Comparison of ENCODE assay signal across 7 mouse cellular contexts in genomic region chr12:29953999-29954398, GRCm38 (mm10). TPM values are rescaled to one million over a fixed set of nuclear protein-coding genes. Genes with fewer than 3 reads are reported as not detected.
DNase-seq lines count a peak whose midpoint lies in the region; ATAC-seq and TF ChIP-seq lines count a peak whose summit lies in the region.

No protein-coding gene starts in this region.

- no peak for DNase-seq in lung, postnatal 0 days (ENCODE audit: low spot score)
- no peak for DNase-seq in lung, postnatal 36 days
- DNase-seq in forebrain, postnatal 0 days: peak; percentile 25
- no peak for DNase-seq in yolk sac, embryonic 10.5 days (ENCODE audit: low spot score)
- DNase-seq in right cerebral cortex, postnatal 14 days: no peak

- 0 out of 2 replicates have a peak, but pooled peaks have one; percentile 6 for ATAC-seq in lung, postnatal 0 days
- peak; percentile 36 for ATAC-seq in forebrain, postnatal 0 days
- no peak for ATAC-seq in hindbrain, embryonic 16.5 days
- ATAC-seq in stomach, embryonic 16.5 days (ENCODE audit: insufficient read depth, low FRiP score): no peak

- TF ChIP-seq CTCF in lung, postnatal 0 days (IDR thresholded peaks at IDR 0.05): no peak
- TF ChIP-seq CTCF in forebrain, postnatal 0 days (IDR thresholded peaks at IDR 0.05; ENCODE audit: low read depth): no peak

- no peak for TF ChIP-seq EP300 in lung, postnatal 0 days (IDR thresholded peaks at IDR 0.05)

- no peak overlapping the region for H3K9ac ChIP-seq in lung, postnatal 0 days (replicated peaks; ENCODE audit: low read depth)
- H3K9ac ChIP-seq in forebrain, postnatal 0 days: no peak overlapping the region
- peak overlapping the region; percentile 38 for H3K9ac ChIP-seq in hindbrain, embryonic 16.5 days (ENCODE audit: low read depth, low read length)
- no peak overlapping the region for H3K9ac ChIP-seq in stomach, embryonic 16.5 days (ENCODE audit: low read length)

- H3K27me3 ChIP-seq in lung, postnatal 0 days (replicated peaks; ENCODE audit: insufficient read depth, low read length): no peaks in the 10 kb centered on the region
- no peaks in the 10 kb centered on the region for H3K27me3 ChIP-seq in forebrain, postnatal 0 days (ENCODE audit: insufficient read depth, low read length)
- no peaks in the 10 kb centered on the region for H3K27me3 ChIP-seq in hindbrain, embryonic 16.5 days (replicated peaks; ENCODE audit: control insufficient read depth, insufficient read depth, low read length)
- H3K27me3 ChIP-seq in stomach, embryonic 16.5 days (ENCODE audit: control insufficient read depth, insufficient read depth, low read length): no peaks in the 10 kb centered on the region

- H3K27ac ChIP-seq in lung, postnatal 0 days (ENCODE audit: low read length): peak overlapping the region; percentile 45; the same call in 1 of the 2 replicates
- peak overlapping the region; percentile 55 for H3K27ac ChIP-seq in forebrain, postnatal 0 days (ENCODE audit: low read depth, low read length)
- peak overlapping the region; percentile 68 for H3K27ac ChIP-seq in hindbrain, embryonic 16.5 days (ENCODE audit: low read depth, low read length)
- peak overlapping the region; percentile 51 for H3K27ac ChIP-seq in stomach, embryonic 16.5 days (ENCODE audit: low read length)

- no peaks in the 10 kb centered on the region for H3K9me3 ChIP-seq in lung, postnatal 0 days (ENCODE audit: low read length)
- H3K9me3 ChIP-seq in forebrain, postnatal 0 days (ENCODE audit: low read length): no peaks in the 10 kb centered on the region
- no peaks in the 10 kb centered on the region for H3K9me3 ChIP-seq in hindbrain, embryonic 16.5 days (ENCODE audit: control insufficient read depth, low read length)
- H3K9me3 ChIP-seq in stomach, embryonic 16.5 days (replicated peaks; ENCODE audit: control insufficient read depth, low read length): no peaks in the 10 kb centered on the region

- no peaks in the 10 kb centered on the region for H3K36me3 ChIP-seq in lung, postnatal 0 days (ENCODE audit: insufficient read depth, low read length)
- no peaks in the 10 kb centered on the region for H3K36me3 ChIP-seq in forebrain, postnatal 0 days (ENCODE audit: insufficient read depth)
- H3K36me3 ChIP-seq in hindbrain, embryonic 16.5 days (ENCODE audit: control insufficient read depth, insufficient read depth, low read length): no peaks in the 10 kb centered on the region
- H3K36me3 ChIP-seq in stomach, embryonic 16.5 days (ENCODE audit: control insufficient read depth, insufficient read depth, low read length): no peaks in the 10 kb centered on the region

- WGBS in lung, postnatal 0 days: 51% methylated on average over 11 of the region's 11 CpGs
- 39% methylated on average over 11 of the region's 11 CpGs for WGBS in forebrain, postnatal 0 days
- WGBS in hindbrain, embryonic 16.5 days: 31% methylated on average over 11 of the region's 11 CpGs
- 55% methylated on average over 11 of the region's 11 CpGs for WGBS in stomach, embryonic 16.5 days

- no peak overlapping the region for H3K4me2 ChIP-seq in lung, postnatal 0 days (replicated peaks; ENCODE audit: low read depth, low read length)
- H3K4me2 ChIP-seq in forebrain, postnatal 0 days (ENCODE audit: low read depth): no peak overlapping the region
- no peak overlapping the region for H3K4me2 ChIP-seq in hindbrain, embryonic 16.5 days (ENCODE audit: low read length)
- H3K4me2 ChIP-seq in stomach, embryonic 16.5 days (ENCODE audit: low read depth, low read length): no peak overlapping the region

- peaks cover 19% of the 10 kb centered on the region for H3K4me1 ChIP-seq in lung, postnatal 0 days (ENCODE audit: insufficient read depth, low read depth, low read length)
- H3K4me1 ChIP-seq in forebrain, postnatal 0 days (ENCODE audit: insufficient read depth): 0 out of 2 replicates have a peak, but pooled peaks cover 5% of the 10 kb centered on the region
- H3K4me1 ChIP-seq in hindbrain, embryonic 16.5 days (ENCODE audit: control insufficient read depth, insufficient read depth, low read depth, low read length): peaks cover 30% of the 10 kb centered on the region
- H3K4me1 ChIP-seq in stomach, embryonic 16.5 days (ENCODE audit: control insufficient read depth, insufficient read depth, low read length): peaks cover 34% of the 10 kb centered on the region

- H3K4me3 ChIP-seq in lung, postnatal 0 days (ENCODE audit: low read depth, low read length): no peak overlapping the region
- H3K4me3 ChIP-seq in forebrain, postnatal 0 days (ENCODE audit: low read depth, low read length): no peak overlapping the region
- no peak overlapping the region for H3K4me3 ChIP-seq in hindbrain, embryonic 16.5 days (ENCODE audit: low read length)
- H3K4me3 ChIP-seq in stomach, embryonic 16.5 days (replicated peaks; ENCODE audit: low read length): no peak overlapping the region

RNA-seq across cellular contexts. Expression of gene Pxdn, which starts 16.6 kb away (rescaled TPM):
- polyA plus RNA-seq in lung, postnatal 0 days (2015; fragmentation: Nextera tagmentation; extraction: Ambion mirVana): 56.1 and 66.0 TPM in 2 replicates
- total RNA-seq in forebrain, postnatal 0 days (2014; rRNA removed): 50.5 and 67.5 TPM in 2 replicates
- polyA plus RNA-seq in forebrain, postnatal 0 days (2015; fragmentation: Nextera tagmentation; extraction: Ambion mirVana): 10.0 and 12.5 TPM in 2 replicates
- 35.4 and 57.3 TPM in 2 replicates for polyA plus RNA-seq in hindbrain, embryonic 16.5 days (2015; fragmentation: Nextera tagmentation; extraction: Ambion mirVana)
- 93.0 and 99.3 TPM in 2 replicates for polyA plus RNA-seq in stomach, embryonic 16.5 days (2015; fragmentation: Nextera tagmentation; extraction: Ambion mirVana)

Comparison
In these comparisons a context has a peak if more than half of its experiments do, and no peak if none do; other contexts are left out.
1. ATAC-seq: peak in lung, postnatal 0 days (single experiment) and forebrain, postnatal 0 days (single experiment); none in hindbrain, embryonic 16.5 days (single experiment) and stomach, embryonic 16.5 days (single experiment).
2. Peak in every context shown above with its lines, with median percentiles within 50 percentile points of each other: H3K27ac ChIP-seq.